Mouse (Mus musculus) forebrain, embryonic 16.5 days (tissue): ENCODE measurements around the gene Rcan1. TPM values are rescaled to one million over a fixed set of nuclear protein-coding genes. Genes with fewer than 3 reads are reported as not detected.
A peak's percentile ranks its signal among the peaks of the same experiment; 100 is the strongest.

Experiments used
- ATAC-seq: fragments of 200-750 bp; cut with Nextera tagmentation; 2 replicates; pipeline ENCODE4 v1.8.0; 2017; ENCODE audit warnings: mild to moderate bottlenecking, moderate library complexity
- H3K27ac ChIP-seq: fragments of 300-500 bp; sonication (generic); 2 replicates; pipeline ENCODE4 v1.5.1; 2014; ENCODE audit warnings: low read length, control low read depth
- H3K27me3 ChIP-seq: fragments of 300-500 bp; sonication (generic); replicated peaks from 2 replicates; pipeline ENCODE4 v1.6.1; 2014; ENCODE audit warnings: low read length; ENCODE audit not compliant: control insufficient read depth, insufficient read depth
- H3K36me3 ChIP-seq: fragments of 300-500 bp; sonication (generic); 2 replicates; pipeline ENCODE4 v1.6.1; 2014; ENCODE audit not compliant: control insufficient read depth, insufficient read depth
- H3K4me1 ChIP-seq: fragments of 300-500 bp; sonication (generic); replicated peaks from 2 replicates; pipeline ENCODE4 v1.6.1; 2014; ENCODE audit warnings: low read length; ENCODE audit not compliant: control insufficient read depth, insufficient read depth
- H3K4me2 ChIP-seq: fragments of 300-500 bp; sonication (generic); 2 replicates; pipeline ENCODE4 v1.6.1; 2014; ENCODE audit warnings: mild to moderate bottlenecking, low read length, control low read depth
- H3K4me3 ChIP-seq: fragments of 300-500 bp; sonication (generic); replicated peaks from 2 replicates; pipeline ENCODE4 v1.5.1; 2014; ENCODE audit warnings: mild to moderate bottlenecking, low read length, control low read depth
- H3K9ac ChIP-seq: fragments of 300-500 bp; sonication (generic); replicated peaks from 2 replicates; pipeline ENCODE4 v1.6.1; 2014; ENCODE audit warnings: low read depth, low read length, control low read depth
- H3K9me3 ChIP-seq: fragments of 300-500 bp; sonication (generic); 2 replicates; pipeline ENCODE4 v1.6.1; 2016; ENCODE audit warnings: low read length; ENCODE audit not compliant: control insufficient read depth
- WGBS: fragments of 180-500 bp; shearing (Covaris S2); extraction: QIAGEN DNeasy Blood & Tissue Kit; methylation state at CpG from one replicate; pipeline ENCODE4 v1.1.7; 2014; 5-methylcytosine and 5-hydroxymethylcytosine counted together
- polyA plus RNA-seq: library from polyadenylated mRNA; unstranded; fragments of >200 nt; fragmentation: Nextera tagmentation; extraction: Ambion mirVana; gene quantifications from 2 replicates; pipeline ENCODE4 v1.2.1, GENCODE M21; 2015

Rcan1 gene
- polyA plus RNA-seq, 1 experiment from 2014 or later: 50.7 TPM

GRCm38 (mm10) chr16:92500534-92500933 is 29.9 kb upstream of the Rcan1 start:
- no peak overlapping the region for H3K9ac ChIP-seq
- peaks cover 16% of the 10 kb centered on the region for H3K4me1 ChIP-seq
- no peaks in the 10 kb centered on the region; the same call in 1 of the 2 replicates for H3K9me3 ChIP-seq
- no peak overlapping the region for H3K27ac ChIP-seq
- H3K36me3 ChIP-seq: no peaks in the 10 kb centered on the region
- no peak for ATAC-seq
- 80% methylated on average over 8 of the region's 8 CpGs for WGBS
- H3K27me3 ChIP-seq: peaks cover 40% of the 10 kb centered on the region
- no peak overlapping the region for H3K4me3 ChIP-seq
- H3K4me2 ChIP-seq: no peak overlapping the region

GRCm38 (mm10) chr16:92499324-92499723 is 28.7 kb upstream of the Rcan1 start:
- 22% methylated on average over 15 of the region's 15 CpGs for WGBS
- Histone ChIP-seq H3K9me3 (no peaks in the 10 kb centered on the region; the same call in 1 of the 2 replicates), H3K27me3 (peaks cover 41% of the 10 kb centered on the region)

GRCm38 (mm10) chr16:92498589-92498981 is 27.9 kb upstream of the Rcan1 start:
- Histone ChIP-seq H3K36me3 (no peaks in the 10 kb centered on the region), H3K27ac (no peak overlapping the region), H3K9ac (peak overlapping the region; percentile 58), H3K27me3 (peaks cover 41% of the 10 kb centered on the region), H3K4me2 (peak overlapping the region; percentile 84), H3K4me1 (peaks cover 16% of the 10 kb centered on the region), H3K4me3 (peak overlapping the region; percentile 50), H3K9me3 (no peaks in the 10 kb centered on the region; the same call in 1 of the 2 replicates)
- ATAC-seq: peak; percentile 15; the same call in 1 of the 2 replicates
- under 1% methylated on average over 34 of the region's 34 CpGs for WGBS

More at GRCm38 (mm10) chr16:92499324-92499723, 28.7 kb upstream of the Rcan1 start:
- Histone ChIP-seq H3K4me2 (peak overlapping the region; percentile 84), H3K9ac (no peak overlapping the region; the same call in 1 of the 2 replicates), H3K4me3 (peak overlapping the region; percentile 50), H3K4me1 (peaks cover 16% of the 10 kb centered on the region), H3K27ac (no peak overlapping the region), H3K36me3 (no peaks in the 10 kb centered on the region)
- no peak for ATAC-seq

- WGBS: 6% methylated on average over 26 of the region's 26 CpGs
- H3K9me3 ChIP-seq: no peaks in the 10 kb centered on the region; the same call in 1 of the 2 replicates
- peak overlapping the region; percentile 84 for H3K4me2 ChIP-seq
- H3K36me3 ChIP-seq: no peaks in the 10 kb centered on the region
- H3K4me1 ChIP-seq: peaks cover 16% of the 10 kb centered on the region
- no peak overlapping the region for H3K27ac ChIP-seq
- peak overlapping the region; percentile 58 for H3K9ac ChIP-seq
- ATAC-seq: no peak
- peak overlapping the region; percentile 50 for H3K4me3 ChIP-seq
- peaks cover 41% of the 10 kb centered on the region for H3K27me3 ChIP-seq
These were observed 27.4 kb upstream of the Rcan1 start for GRCm38 (mm10) chr16:92497851-92498588.

GRCm38 (mm10) chr16:92489356-92489755 is 18.7 kb upstream of the Rcan1 start:
- 79% methylated on average over 9 of the region's 9 CpGs for WGBS
- no peak for ATAC-seq
- Histone ChIP-seq H3K4me3 (no peak overlapping the region), H3K4me1 (no peaks in the 10 kb centered on the region), H3K9me3 (no peaks in the 10 kb centered on the region), H3K9ac (no peak overlapping the region), H3K4me2 (no peak overlapping the region), H3K27ac (no peak overlapping the region), H3K27me3 (0 out of 2 replicates have a peak, but pooled peaks cover 2% of the 10 kb centered on the region), H3K36me3 (no peaks in the 10 kb centered on the region)

- no peaks in the 10 kb centered on the region for H3K4me1 ChIP-seq
- WGBS: 90% methylated on average over 5 of the region's 5 CpGs
These were observed 17.8 kb upstream of the Rcan1 start for GRCm38 (mm10) chr16:92488456-92488855.

GRCm38 (mm10) chr16:92487489-92487888 is 16.8 kb upstream of the Rcan1 start:
- no peaks in the 10 kb centered on the region for H3K4me1 ChIP-seq
- H3K4me3 ChIP-seq: no peak overlapping the region
- H3K27me3 ChIP-seq: 0 out of 2 replicates have a peak, but pooled peaks cover 2% of the 10 kb centered on the region
- no peak overlapping the region for H3K9ac ChIP-seq
- no peak overlapping the region for H3K27ac ChIP-seq
- H3K9me3 ChIP-seq: no peaks in the 10 kb centered on the region
- H3K4me2 ChIP-seq: no peak overlapping the region
- ATAC-seq: no peak
- no peaks in the 10 kb centered on the region for H3K36me3 ChIP-seq
- WGBS: 61% methylated on average over 4 of the region's 4 CpGs

More at GRCm38 (mm10) chr16:92488456-92488855, 17.8 kb upstream of the Rcan1 start:
- Histone ChIP-seq H3K27ac (no peak overlapping the region), H3K9me3 (no peaks in the 10 kb centered on the region), H3K36me3 (no peaks in the 10 kb centered on the region), H3K4me2 (no peak overlapping the region), H3K9ac (no peak overlapping the region), H3K27me3 (0 out of 2 replicates have a peak, but pooled peaks cover 2% of the 10 kb centered on the region), H3K4me3 (no peak overlapping the region)
- no peak for ATAC-seq

GRCm38 (mm10) chr16:92487086-92487485 is 16.4 kb upstream of the Rcan1 start:
- H3K9me3 ChIP-seq: no peaks in the 10 kb centered on the region
- no peaks in the 10 kb centered on the region for H3K4me1 ChIP-seq
- no peak overlapping the region for H3K27ac ChIP-seq
- H3K27me3 ChIP-seq: 0 out of 2 replicates have a peak, but pooled peaks cover 2% of the 10 kb centered on the region
- no peak overlapping the region for H3K9ac ChIP-seq
- H3K36me3 ChIP-seq: no peaks in the 10 kb centered on the region
- no peak overlapping the region for H3K4me2 ChIP-seq
- no peak overlapping the region for H3K4me3 ChIP-seq
- no peak for ATAC-seq
- WGBS: 90% methylated on average over 6 of the region's 6 CpGs

- Histone ChIP-seq H3K4me1 (no peaks in the 10 kb centered on the region), H3K27me3 (no peaks in the 10 kb centered on the region), H3K36me3 (no peaks in the 10 kb centered on the region), H3K27ac (no peak within 1 kb of the TSS), H3K4me2 (no peak within 1 kb of the TSS), H3K9ac (no peak within 1 kb of the TSS), H3K9me3 (no peaks in the 10 kb centered on the region), H3K4me3 (no peak within 1 kb of the TSS)
- 76% methylated on average over 5 of the region's 5 CpGs for WGBS
- ATAC-seq: no peak
These were observed 14.8 kb upstream of the Rcan1 start, which contains the start of gene Clic6 for GRCm38 (mm10) chr16:92485436-92485835. TSS of gene Clic6 (plus strand) at chr16:92485736.
